Mouse (Mus musculus): Measurements from ENCODE around the gene Reg3a.

- TF ChIP-seq CTCF (IDR thresholded peaks at IDR 0.05; ENCODE audit: control insufficient read depth, insufficient read depth, insufficient replicate concordance, low read depth, low read length) (no peak), POLR2A (IDR thresholded peaks at IDR 0.05; ENCODE audit: control insufficient read depth, low read depth, low read length) (no peak)
Measured at GRCm38 (mm10) chr6:78385609-78386008, 5.1 kb downstream of the Reg3a start.

Measured in testis, adult 2 months (tissue).